Mouse (Mus musculus): ENCODE measurements around the gene Galnt10. TPM values are rescaled to one million over a fixed set of nuclear protein-coding genes. Genes with fewer than 3 reads are reported as not detected.
A peak's percentile ranks its signal among the peaks of the same experiment; 100 is the strongest.
"Not testable (repeated sequence)": the region's sequence is repeated elsewhere in the genome, so short reads cannot be mapped to it uniquely, and the experiment has no call there.

Gene Galnt10
- polyA plus RNA-seq, 1 experiment from 2014 or later, result 19.7 TPM

GRCm38 (mm10) chr11:57809017-57809731 is 163.9 kb downstream of the Galnt10 start:
- no peak for ATAC-seq (ENCODE audit: low read depth)
- Histone ChIP-seq H3K9ac (ENCODE audit: low read depth, low read length) (no peak overlapping the region), H3K4me1 (ENCODE audit: control insufficient read depth, insufficient read depth, low read length) (no peaks in the 10 kb centered on the region), H3K4me3 (ENCODE audit: low read depth, low read length) (no peak overlapping the region), H3K27me3 (replicated peaks; ENCODE audit: control insufficient read depth, insufficient read depth, low read length) (no peaks in the 10 kb centered on the region), H3K4me2 (ENCODE audit: low read depth, low read length) (no peak overlapping the region), H3K36me3 (ENCODE audit: control insufficient read depth, insufficient read depth, low read length) (peaks cover 56% of the 10 kb centered on the region), H3K9me3 (ENCODE audit: control insufficient read depth, low read length) (no peaks in the 10 kb centered on the region), H3K27ac (replicated peaks; ENCODE audit: low read depth, low read length) (no peak overlapping the region)
- no peak for DNase-seq (ENCODE audit: low spot score)
- WGBS, result 94% methylated on average over 14 of the region's 17 CpGs

GRCm38 (mm10) chr11:57809732-57810098 is 164.5 kb downstream of the Galnt10 start:
- DNase-seq (ENCODE audit: low spot score) (no peak), ATAC-seq (ENCODE audit: low read depth) (no peak)
- Histone ChIP-seq H3K4me1 (ENCODE audit: control insufficient read depth, insufficient read depth, low read length) (no peaks in the 10 kb centered on the region), H3K4me2 (ENCODE audit: low read depth, low read length) (no peak overlapping the region), H3K4me3 (ENCODE audit: low read depth, low read length) (no peak overlapping the region), H3K9ac (ENCODE audit: low read depth, low read length) (no peak overlapping the region), H3K36me3 (ENCODE audit: control insufficient read depth, insufficient read depth, low read length) (peaks cover 56% of the 10 kb centered on the region), H3K27me3 (replicated peaks; ENCODE audit: control insufficient read depth, insufficient read depth, low read length) (no peaks in the 10 kb centered on the region), H3K27ac (replicated peaks; ENCODE audit: low read depth, low read length) (no peak overlapping the region), H3K9me3 (ENCODE audit: control insufficient read depth, low read length) (no peaks in the 10 kb centered on the region)
- 85% methylated on average over 8 of the region's 8 CpGs for WGBS

- no peak for ATAC-seq (ENCODE audit: low read depth)
- no peak overlapping the region for H3K9ac ChIP-seq (ENCODE audit: low read depth, low read length)
- no peak for DNase-seq (ENCODE audit: low spot score)
- H3K27ac ChIP-seq (replicated peaks; ENCODE audit: low read depth, low read length), result no peak overlapping the region
- H3K36me3 ChIP-seq (ENCODE audit: control insufficient read depth, insufficient read depth, low read length), result peaks cover 53% of the 10 kb centered on the region
- no peaks in the 10 kb centered on the region for H3K27me3 ChIP-seq (replicated peaks; ENCODE audit: control insufficient read depth, insufficient read depth, low read length)
- H3K4me3 ChIP-seq (ENCODE audit: low read depth, low read length), result no peak overlapping the region
- no peaks in the 10 kb centered on the region for H3K9me3 ChIP-seq (ENCODE audit: control insufficient read depth, low read length)
- 78% methylated on average over 7 of the region's 7 CpGs for WGBS
- H3K4me1 ChIP-seq (ENCODE audit: control insufficient read depth, insufficient read depth, low read length), result no peaks in the 10 kb centered on the region
- no peak overlapping the region for H3K4me2 ChIP-seq (ENCODE audit: low read depth, low read length)
These were observed 165.8 kb downstream of the Galnt10 start for GRCm38 (mm10) chr11:57811006-57811405.

GRCm38 (mm10) chr11:57812212-57812611 is 167.0 kb downstream of the Galnt10 start:
- DNase-seq (ENCODE audit: low spot score), result no peak
- no peak overlapping the region for H3K4me2 ChIP-seq (ENCODE audit: low read depth, low read length)
- no peaks in the 10 kb centered on the region for H3K27me3 ChIP-seq (replicated peaks; ENCODE audit: control insufficient read depth, insufficient read depth, low read length)
- no peak overlapping the region for H3K9ac ChIP-seq (ENCODE audit: low read depth, low read length)
- no peaks in the 10 kb centered on the region for H3K4me1 ChIP-seq (ENCODE audit: control insufficient read depth, insufficient read depth, low read length)
- H3K4me3 ChIP-seq (ENCODE audit: low read depth, low read length), result no peak overlapping the region
- H3K36me3 ChIP-seq (ENCODE audit: control insufficient read depth, insufficient read depth, low read length), result peaks cover 45% of the 10 kb centered on the region
- H3K27ac ChIP-seq (replicated peaks; ENCODE audit: low read depth, low read length), result no peak overlapping the region
- 82% methylated on average over 8 of the region's 8 CpGs for WGBS
- no peak for ATAC-seq (ENCODE audit: low read depth)
- no peaks in the 10 kb centered on the region for H3K9me3 ChIP-seq (ENCODE audit: control insufficient read depth, low read length)

- H3K4me3 ChIP-seq (ENCODE audit: low read depth, low read length), result no peak overlapping the region
- no peak overlapping the region for H3K4me2 ChIP-seq (ENCODE audit: low read depth, low read length)
- DNase-seq (ENCODE audit: low spot score) (no peak), ATAC-seq (ENCODE audit: low read depth) (no peak)
- H3K9me3 ChIP-seq (ENCODE audit: control insufficient read depth, low read length), result no peaks in the 10 kb centered on the region
- H3K27ac ChIP-seq (replicated peaks; ENCODE audit: low read depth, low read length), result no peak overlapping the region
- H3K9ac ChIP-seq (ENCODE audit: low read depth, low read length), result no peak overlapping the region
- peaks cover 34% of the 10 kb centered on the region for H3K36me3 ChIP-seq (ENCODE audit: control insufficient read depth, insufficient read depth, low read length)
- H3K4me1 ChIP-seq (ENCODE audit: control insufficient read depth, insufficient read depth, low read length), result no peaks in the 10 kb centered on the region
- 90% methylated on average over 3 of the region's 3 CpGs for WGBS
- H3K27me3 ChIP-seq (replicated peaks; ENCODE audit: control insufficient read depth, insufficient read depth, low read length), result no peaks in the 10 kb centered on the region
These were observed 168.4 kb downstream of the Galnt10 start for GRCm38 (mm10) chr11:57813641-57814040.

GRCm38 (mm10) chr11:57818189-57818588 is 172.9 kb downstream of the Galnt10 start:
- WGBS, result 89% methylated on average over 4 of the region's 4 CpGs
- Histone ChIP-seq H3K9ac (ENCODE audit: low read depth, low read length) (no peak overlapping the region), H3K27me3 (replicated peaks; ENCODE audit: control insufficient read depth, insufficient read depth, low read length) (no peaks in the 10 kb centered on the region), H3K4me2 (ENCODE audit: low read depth, low read length) (no peak overlapping the region), H3K9me3 (ENCODE audit: control insufficient read depth, low read length) (no peaks in the 10 kb centered on the region), H3K4me3 (ENCODE audit: low read depth, low read length) (no peak overlapping the region), H3K4me1 (ENCODE audit: control insufficient read depth, insufficient read depth, low read length) (no peaks in the 10 kb centered on the region), H3K27ac (replicated peaks; ENCODE audit: low read depth, low read length) (no peak overlapping the region), H3K36me3 (ENCODE audit: control insufficient read depth, insufficient read depth, low read length) (0 out of 2 replicates have a peak, but pooled peaks cover 5% of the 10 kb centered on the region)
- DNase-seq (ENCODE audit: low spot score) (no peak), ATAC-seq (ENCODE audit: low read depth) (no peak)

- ATAC-seq (ENCODE audit: low read depth), result no peak; the same call in 1 of the 2 replicates
- no peak overlapping the region for H3K9ac ChIP-seq (ENCODE audit: low read depth, low read length)
- peak; percentile 79 for DNase-seq (ENCODE audit: low spot score)
- H3K36me3 ChIP-seq (ENCODE audit: control insufficient read depth, insufficient read depth, low read length), result no peaks in the 10 kb centered on the region
- H3K4me1 ChIP-seq (ENCODE audit: control insufficient read depth, insufficient read depth, low read length), result no peaks in the 10 kb centered on the region
- no peak overlapping the region for H3K4me2 ChIP-seq (ENCODE audit: low read depth, low read length)
- H3K4me3 ChIP-seq (ENCODE audit: low read depth, low read length), result no peak overlapping the region
- no peaks in the 10 kb centered on the region for H3K9me3 ChIP-seq (ENCODE audit: control insufficient read depth, low read length)
- WGBS, result 27% methylated on average over 9 of the region's 9 CpGs
- H3K27ac ChIP-seq (replicated peaks; ENCODE audit: low read depth, low read length), result no peak overlapping the region
- H3K27me3 ChIP-seq (replicated peaks; ENCODE audit: control insufficient read depth, insufficient read depth, low read length), result peaks cover 12% of the 10 kb centered on the region; the same call in 1 of the 2 replicates
These were observed 174.8 kb downstream of the Galnt10 start for GRCm38 (mm10) chr11:57819999-57820581.

GRCm38 (mm10) chr11:57823159-57823558 is 177.9 kb downstream of the Galnt10 start:
- not testable (repeated sequence) for H3K4me3 ChIP-seq (ENCODE audit: low read depth, low read length); ATAC-seq (ENCODE audit: low read depth); H3K27ac ChIP-seq (replicated peaks; ENCODE audit: low read depth, low read length); H3K9ac ChIP-seq (ENCODE audit: low read depth, low read length); H3K9me3 ChIP-seq (ENCODE audit: control insufficient read depth, low read length); DNase-seq (ENCODE audit: low spot score); H3K4me2 ChIP-seq (ENCODE audit: low read depth, low read length); H3K4me1 ChIP-seq (ENCODE audit: control insufficient read depth, insufficient read depth, low read length); H3K36me3 ChIP-seq (ENCODE audit: control insufficient read depth, insufficient read depth, low read length)
- peaks cover 42% of the 10 kb centered on the region for H3K27me3 ChIP-seq (replicated peaks; ENCODE audit: control insufficient read depth, insufficient read depth, low read length)
- 94% methylated on average over 2 of the region's 2 CpGs for WGBS

- WGBS, result 67% methylated on average over 7 of the region's 7 CpGs
- no peak overlapping the region for H3K4me2 ChIP-seq (ENCODE audit: low read depth, low read length)
- H3K4me1 ChIP-seq (ENCODE audit: control insufficient read depth, insufficient read depth, low read length), result peaks cover 5% of the 10 kb centered on the region
- no peak overlapping the region for H3K9ac ChIP-seq (ENCODE audit: low read depth, low read length)
- no peak for ATAC-seq (ENCODE audit: low read depth)
- no peak overlapping the region for H3K4me3 ChIP-seq (ENCODE audit: low read depth, low read length)
- H3K9me3 ChIP-seq (ENCODE audit: control insufficient read depth, low read length), result no peaks in the 10 kb centered on the region
- no peak for DNase-seq (ENCODE audit: low spot score)
- no peaks in the 10 kb centered on the region for H3K36me3 ChIP-seq (ENCODE audit: control insufficient read depth, insufficient read depth, low read length)
- H3K27me3 ChIP-seq (replicated peaks; ENCODE audit: control insufficient read depth, insufficient read depth, low read length), result peaks cover 48% of the 10 kb centered on the region
- no peak overlapping the region for H3K27ac ChIP-seq (replicated peaks; ENCODE audit: low read depth, low read length)
These were observed 178.5 kb downstream of the Galnt10 start for GRCm38 (mm10) chr11:57823714-57824113.

Data from embryonic facial prominence, embryonic 14.5 days (tissue).